Mouse (Mus musculus): ENCODE measurements around the gene Osgin1. TPM values are rescaled to one million over a fixed set of nuclear protein-coding genes. Genes with fewer than 3 reads are reported as not detected.

The Osgin1 gene
- total RNA-seq, 4 experiments from 2014 or later = 0.39 to 1.5 (median 0.74) TPM

Other genes with a start within 250 kb of the Osgin1 start
- gene Hsbp1, start 89.6 kb upstream of the Osgin1 start, total RNA-seq (2022) = 100 to 1,000 TPM; 313 to 317 (median 316) TPM
- gene Mlycd, start 39.2 kb upstream of the Osgin1 start, total RNA-seq (2022) = 10 to 100 TPM; 29.0 to 31.0 (median 30.1) TPM
- gene Necab2, start 12.6 kb downstream of the Osgin1 start, total RNA-seq (2022) = 10 to 100 TPM; 91.8 to 100.0 (median 96.7) TPM
- under 1 TPM; 0.46 to 0.99 (median 0.71) TPM for gene Slc38a8, start 67.6 kb downstream of the Osgin1 start, total RNA-seq (2022)
- gene Mbtps1, start 124.6 kb downstream of the Osgin1 start, total RNA-seq (2022) = 10 to 100 TPM; 73.0 to 83.3 (median 78.8) TPM
- 10 to 100 TPM; 51.4 to 63.6 (median 55.2) TPM for gene Hsdl1, start 141.1 kb downstream of the Osgin1 start, total RNA-seq (2022)
- gene Dnaaf1, start 141.1 kb downstream of the Osgin1 start, total RNA-seq (2022) = under 1 TPM in 3 of 4 experiments, not detected in 1; 0.33 to 0.59 (median 0.44) TPM
- gene Taf1c, start 171.1 kb downstream of the Osgin1 start, total RNA-seq (2022) = 10 to 100 TPM in 1 of 4 experiments, 1 to 10 TPM in 3; 8.6 to 10.2 (median 9.7) TPM
- 1 to 10 TPM in 3 of 4 experiments, under 1 TPM in 1; 0.50 to 1.2 (median 1.2) TPM for gene Adad2, start 178.6 kb downstream of the Osgin1 start, total RNA-seq (2022)
- gene Kcng4, start 201.6 kb downstream of the Osgin1 start, total RNA-seq (2022) = 1 to 10 TPM; 2.5 to 3.3 (median 2.7) TPM
- 1 to 10 TPM; 6.0 to 8.4 (median 7.4) TPM for gene Wfdc1, start 232.2 kb downstream of the Osgin1 start, total RNA-seq (2022)

Data from left cerebral cortex, adult 8-10 months (tissue).